Mouse (Mus musculus) embryonic facial prominence, embryonic 14.5 days (tissue): ENCODE results near the gene Tnrc18. TPM values are rescaled to one million over a fixed set of nuclear protein-coding genes. Genes with fewer than 3 reads are reported as not detected.

Source experiments
- ATAC-seq: fragments of 200-750 bp; cut with Nextera tagmentation; 2 replicates; pipeline ENCODE4 v1.8.0; 2017; ENCODE audit warnings: low read depth, moderate number of reproducible peaks, moderate TSS enrichment
- DNase-seq: peaks from one replicate; pipeline ENCODE4 v3.0.0-alpha.2; 2015; ENCODE audit warnings: low spot score
- H3K27ac ChIP-seq: fragments of 300-500 bp; sonication (generic); replicated peaks from 2 replicates; pipeline ENCODE4 v1.5.1; 2014; ENCODE audit warnings: low read depth, mild to moderate bottlenecking, low read length, moderate library complexity
- H3K27me3 ChIP-seq: fragments of 300-500 bp; sonication (generic); replicated peaks from 2 replicates; pipeline ENCODE4 v1.6.1; 2014; ENCODE audit warnings: low read length; ENCODE audit not compliant: control insufficient read depth, insufficient read depth
- H3K36me3 ChIP-seq: fragments of 300-500 bp; sonication (generic); 2 replicates; pipeline ENCODE4 v1.6.1; 2014; ENCODE audit warnings: low read length, mixed read lengths; ENCODE audit not compliant: control insufficient read depth, insufficient read depth
- H3K4me1 ChIP-seq: fragments of 300-500 bp; sonication (generic); 2 replicates; pipeline ENCODE4 v1.6.1; 2014; ENCODE audit warnings: antibody characterized with exemption, low read length; ENCODE audit not compliant: control insufficient read depth, insufficient read depth
- H3K4me2 ChIP-seq: fragments of 300-500 bp; sonication (generic); 2 replicates; pipeline ENCODE4 v1.6.1; 2014; ENCODE audit warnings: low read depth, mild to moderate bottlenecking, low read length, moderate library complexity, mixed read lengths
- H3K4me3 ChIP-seq: fragments of 300-500 bp; sonication (generic); 2 replicates; pipeline ENCODE4 v1.5.1; 2014; ENCODE audit warnings: low read depth, mild to moderate bottlenecking, low read length
- H3K9ac ChIP-seq: fragments of 300-500 bp; sonication (generic); 2 replicates; pipeline ENCODE4 v1.6.1; 2014; ENCODE audit warnings: low read depth, mild to moderate bottlenecking, low read length, moderate library complexity, mixed read lengths
- H3K9me3 ChIP-seq: fragments of 300-500 bp; sonication (generic); 2 replicates; pipeline ENCODE4 v1.6.1; 2016; ENCODE audit warnings: low read length; ENCODE audit not compliant: control insufficient read depth
- WGBS: fragments of 180-500 bp; shearing (Covaris S2); extraction: QIAGEN DNeasy Blood & Tissue Kit; methylation state at CpG from one replicate; pipeline ENCODE4 v1.1.7; 2014; 5-methylcytosine and 5-hydroxymethylcytosine counted together
- polyA plus RNA-seq: library from polyadenylated mRNA; unstranded; fragments of >200 nt; fragmentation: Nextera tagmentation; extraction: Ambion mirVana; gene quantifications from 2 replicates; pipeline ENCODE4 v1.2.1, GENCODE M21; 2014

Gene Tnrc18
- polyA plus RNA-seq, 1 experiment from 2014 or later = 32.9 TPM

GRCm38 (mm10) chr5:142723520-142724133, 93.8 kb downstream of the Tnrc18 start:
- Histone ChIP-seq H3K27me3 (no peaks in the 10 kb centered on the region), H3K9ac (no peak overlapping the region), H3K4me1 (no peaks in the 10 kb centered on the region; the same call in 1 of the 2 replicates), H3K27ac (no peak overlapping the region), H3K36me3 (peaks cover 39% of the 10 kb centered on the region), H3K9me3 (no peaks in the 10 kb centered on the region), H3K4me3 (no peak overlapping the region), H3K4me2 (no peak overlapping the region)
- WGBS = under 1% methylated on average over 6 of the region's 7 CpGs
- peak; percentile 67 for ATAC-seq
- DNase-seq = peak; percentile 80

- ATAC-seq (no peak), DNase-seq (no peak)
- H3K27me3 ChIP-seq = no peaks in the 10 kb centered on the region
- no peak overlapping the region for H3K4me3 ChIP-seq
- peaks cover 3% of the 10 kb centered on the region; the same call in 1 of the 2 replicates for H3K36me3 ChIP-seq
- no peak overlapping the region for H3K9ac ChIP-seq
- H3K4me1 ChIP-seq = no peaks in the 10 kb centered on the region; the same call in 1 of the 2 replicates
- no peak overlapping the region for H3K4me2 ChIP-seq
- 81% methylated on average over 13 of the region's 13 CpGs for WGBS
- no peak overlapping the region for H3K27ac ChIP-seq
- H3K9me3 ChIP-seq = no peaks in the 10 kb centered on the region
Observed at GRCm38 (mm10) chr5:142719897-142720296, 97.6 kb downstream of the Tnrc18 start.

GRCm38 (mm10) chr5:142718486-142718885, 99.0 kb downstream of the Tnrc18 start:
- Histone ChIP-seq H3K4me3 (no peak overlapping the region), H3K27ac (no peak overlapping the region), H3K27me3 (no peaks in the 10 kb centered on the region), H3K9ac (no peak overlapping the region), H3K9me3 (no peaks in the 10 kb centered on the region), H3K4me2 (no peak overlapping the region; the same call in 1 of the 2 replicates), H3K4me1 (no peaks in the 10 kb centered on the region), H3K36me3 (no peaks in the 10 kb centered on the region)
- 0 out of 2 replicates have a peak, but pooled peaks have one; percentile 6 for ATAC-seq
- DNase-seq = no peak
- WGBS = 57% methylated on average over 21 of the region's 25 CpGs

- ATAC-seq (peak; percentile 56; the same call in 1 of the 2 replicates), DNase-seq (peak; percentile 49)
- Histone ChIP-seq H3K27ac (no peak overlapping the region), H3K4me3 (no peak overlapping the region), H3K4me2 (no peak overlapping the region), H3K27me3 (no peaks in the 10 kb centered on the region), H3K9ac (no peak overlapping the region), H3K36me3 (no peaks in the 10 kb centered on the region), H3K4me1 (no peaks in the 10 kb centered on the region), H3K9me3 (no peaks in the 10 kb centered on the region)
- 19% methylated on average over 4 of the region's 4 CpGs for WGBS
Observed at GRCm38 (mm10) chr5:142718037-142718436, 99.4 kb downstream of the Tnrc18 start.

GRCm38 (mm10) chr5:142716056-142716455, 101.4 kb downstream of the Tnrc18 start:
- ATAC-seq (no peak), DNase-seq (no peak)
- Histone ChIP-seq H3K4me3 (no peak overlapping the region), H3K4me2 (no peak overlapping the region), H3K27ac (no peak overlapping the region), H3K27me3 (no peaks in the 10 kb centered on the region), H3K9me3 (0 out of 2 replicates have a peak, but pooled peaks cover 8% of the 10 kb centered on the region), H3K36me3 (no peaks in the 10 kb centered on the region), H3K9ac (no peak overlapping the region), H3K4me1 (no peaks in the 10 kb centered on the region)
- 84% methylated on average over 6 of the region's 6 CpGs for WGBS

GRCm38 (mm10) chr5:142715059-142715458, 102.4 kb downstream of the Tnrc18 start:
- Histone ChIP-seq H3K9ac (no peak overlapping the region), H3K4me1 (no peaks in the 10 kb centered on the region), H3K4me3 (no peak overlapping the region), H3K27ac (no peak overlapping the region), H3K36me3 (no peaks in the 10 kb centered on the region), H3K9me3 (0 out of 2 replicates have a peak, but pooled peaks cover 8% of the 10 kb centered on the region), H3K27me3 (no peaks in the 10 kb centered on the region), H3K4me2 (no peak overlapping the region)
- 82% methylated on average over 9 of the region's 9 CpGs for WGBS
- DNase-seq = no peak
- no peak for ATAC-seq

- 89% methylated on average over 10 of the region's 10 CpGs for WGBS
- Histone ChIP-seq H3K27me3 (no peaks in the 10 kb centered on the region), H3K4me3 (no peak overlapping the region), H3K9ac (no peak overlapping the region), H3K27ac (no peak overlapping the region), H3K4me1 (no peaks in the 10 kb centered on the region), H3K4me2 (no peak overlapping the region), H3K9me3 (0 out of 2 replicates have a peak, but pooled peaks cover 8% of the 10 kb centered on the region), H3K36me3 (no peaks in the 10 kb centered on the region)
- DNase-seq (no peak), ATAC-seq (no peak)
Observed at GRCm38 (mm10) chr5:142713966-142714365, 103.5 kb downstream of the Tnrc18 start.

GRCm38 (mm10) chr5:142712373-142712772, 105.1 kb downstream of the Tnrc18 start:
- Histone ChIP-seq H3K36me3 (no peaks in the 10 kb centered on the region), H3K9me3 (0 out of 2 replicates have a peak, but pooled peaks cover 8% of the 10 kb centered on the region), H3K4me1 (no peaks in the 10 kb centered on the region), H3K9ac (no peak overlapping the region), H3K4me3 (no peak overlapping the region), H3K27me3 (no peaks in the 10 kb centered on the region), H3K4me2 (no peak overlapping the region), H3K27ac (no peak overlapping the region)
- DNase-seq = no peak
- 83% methylated on average over 5 of the region's 5 CpGs for WGBS
- ATAC-seq = no peak

- Histone ChIP-seq H3K4me2 (no peak overlapping the region), H3K36me3 (no peaks in the 10 kb centered on the region), H3K27ac (no peak overlapping the region), H3K4me1 (no peaks in the 10 kb centered on the region), H3K4me3 (no peak overlapping the region), H3K9me3 (0 out of 2 replicates have a peak, but pooled peaks cover 8% of the 10 kb centered on the region), H3K9ac (no peak overlapping the region), H3K27me3 (no peaks in the 10 kb centered on the region)
- WGBS = 71% methylated on average over 7 of the region's 7 CpGs
- ATAC-seq = no peak
- no peak for DNase-seq
Observed at GRCm38 (mm10) chr5:142709436-142709835, 108.0 kb downstream of the Tnrc18 start.
